Mouse (Mus musculus) monocyte, adult 2 months (primary cell): ENCODE measurements around the gene Cbx4.

Experiments used
- DNase-seq, 2 experiments: peaks; one replicate each; pipeline ENCODE4 v3.0.0; 2022; ENCODE audit warnings: low spot score in 2 of 2, low read depth in 1 of 2

Cbx4 gene

DNA sequence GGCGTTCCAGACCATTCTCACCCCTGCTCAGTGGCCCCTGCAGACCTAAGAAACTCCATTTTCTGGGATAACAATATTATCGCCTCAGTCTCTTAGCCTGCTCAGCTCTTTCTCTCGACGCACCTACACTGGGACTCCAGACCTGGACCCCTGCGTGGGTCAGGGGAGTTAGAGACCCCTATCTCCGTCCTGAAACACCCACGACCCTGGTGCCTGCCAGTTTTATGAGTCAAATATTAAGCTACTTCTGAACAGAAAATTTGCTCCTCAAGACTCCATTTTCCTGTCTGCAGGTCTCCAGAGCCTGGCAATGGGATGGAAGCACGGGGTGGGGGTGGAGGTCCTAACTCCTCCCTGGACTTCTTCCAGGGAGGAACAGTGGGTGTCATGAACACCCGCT, 28.7 kb downstream of the Cbx4 start:
- DNase-seq = no peak

DNA sequence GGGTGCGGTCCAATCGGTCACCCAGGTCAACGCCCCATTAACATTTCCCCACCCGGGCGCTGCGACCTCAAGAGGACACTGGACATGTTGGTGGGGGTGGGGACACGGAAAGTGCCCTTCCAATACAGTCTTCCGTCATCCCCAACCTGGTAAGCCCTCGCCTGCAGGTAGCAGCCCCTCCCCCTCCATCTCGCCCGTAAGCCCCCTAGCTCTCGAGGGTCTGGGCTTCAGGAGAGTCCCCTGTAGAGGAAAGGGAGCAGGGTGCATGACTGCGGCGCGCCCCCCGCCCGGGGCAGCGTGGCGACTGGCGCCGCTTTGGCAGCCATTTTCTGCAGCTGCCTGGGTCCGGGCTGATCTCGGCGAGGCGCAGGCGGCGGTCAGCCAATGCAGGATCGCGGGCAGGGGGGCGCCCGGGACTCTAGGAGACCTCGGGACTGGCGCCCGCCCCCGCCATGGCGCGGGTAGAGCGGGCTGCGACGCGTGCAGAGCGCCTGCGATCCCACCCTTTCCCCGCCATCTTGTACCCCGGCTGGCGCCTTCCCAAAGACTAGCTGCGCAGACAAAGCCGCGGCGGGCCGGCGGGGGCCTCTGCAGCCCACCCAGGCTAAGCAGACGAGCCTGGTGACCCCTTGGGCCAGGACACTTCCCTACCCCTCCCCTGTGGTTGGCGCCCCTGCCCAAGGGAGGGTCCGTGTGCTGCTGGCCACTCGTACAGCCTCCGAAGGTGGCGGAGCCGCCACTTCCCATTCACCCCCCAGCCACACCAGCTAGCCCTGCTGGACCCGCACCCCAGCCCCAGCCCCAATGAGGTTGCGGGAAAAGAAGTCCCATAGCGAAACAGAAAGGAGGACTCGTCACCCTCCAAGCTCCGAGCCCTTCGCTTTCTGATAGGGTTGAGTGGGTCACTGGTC, 29.5 kb downstream of the Cbx4 start:
- DNase-seq = no peak

DNA sequence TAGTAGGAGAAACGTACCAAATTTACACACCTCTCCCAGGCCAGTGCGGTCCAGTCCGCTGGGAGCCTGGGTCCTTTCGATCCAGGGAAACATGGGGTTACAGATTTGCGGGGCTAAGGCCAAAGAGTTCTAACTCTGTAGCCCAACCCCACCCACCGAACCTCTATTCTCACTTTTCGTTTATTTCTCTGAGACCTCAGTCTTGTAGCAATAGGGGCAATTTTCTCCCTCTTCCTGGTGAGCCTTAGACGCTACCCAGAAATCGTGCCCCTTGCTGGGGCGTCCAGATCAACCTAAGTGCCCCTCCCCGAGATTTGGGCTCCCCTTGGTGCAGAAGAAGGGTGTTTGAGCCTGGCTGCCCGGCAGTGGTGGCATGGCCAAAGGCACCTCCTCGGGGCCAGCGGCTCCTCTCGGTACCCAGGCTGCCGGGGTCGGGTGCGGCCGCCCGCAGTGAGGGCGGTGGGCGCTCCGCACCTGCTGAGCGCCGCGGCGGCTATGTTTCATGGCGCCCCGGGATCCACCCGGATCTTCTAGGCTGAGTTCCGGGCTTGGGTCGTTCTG, 30.4 kb downstream of the Cbx4 start:
- no peak for DNase-seq

DNA sequence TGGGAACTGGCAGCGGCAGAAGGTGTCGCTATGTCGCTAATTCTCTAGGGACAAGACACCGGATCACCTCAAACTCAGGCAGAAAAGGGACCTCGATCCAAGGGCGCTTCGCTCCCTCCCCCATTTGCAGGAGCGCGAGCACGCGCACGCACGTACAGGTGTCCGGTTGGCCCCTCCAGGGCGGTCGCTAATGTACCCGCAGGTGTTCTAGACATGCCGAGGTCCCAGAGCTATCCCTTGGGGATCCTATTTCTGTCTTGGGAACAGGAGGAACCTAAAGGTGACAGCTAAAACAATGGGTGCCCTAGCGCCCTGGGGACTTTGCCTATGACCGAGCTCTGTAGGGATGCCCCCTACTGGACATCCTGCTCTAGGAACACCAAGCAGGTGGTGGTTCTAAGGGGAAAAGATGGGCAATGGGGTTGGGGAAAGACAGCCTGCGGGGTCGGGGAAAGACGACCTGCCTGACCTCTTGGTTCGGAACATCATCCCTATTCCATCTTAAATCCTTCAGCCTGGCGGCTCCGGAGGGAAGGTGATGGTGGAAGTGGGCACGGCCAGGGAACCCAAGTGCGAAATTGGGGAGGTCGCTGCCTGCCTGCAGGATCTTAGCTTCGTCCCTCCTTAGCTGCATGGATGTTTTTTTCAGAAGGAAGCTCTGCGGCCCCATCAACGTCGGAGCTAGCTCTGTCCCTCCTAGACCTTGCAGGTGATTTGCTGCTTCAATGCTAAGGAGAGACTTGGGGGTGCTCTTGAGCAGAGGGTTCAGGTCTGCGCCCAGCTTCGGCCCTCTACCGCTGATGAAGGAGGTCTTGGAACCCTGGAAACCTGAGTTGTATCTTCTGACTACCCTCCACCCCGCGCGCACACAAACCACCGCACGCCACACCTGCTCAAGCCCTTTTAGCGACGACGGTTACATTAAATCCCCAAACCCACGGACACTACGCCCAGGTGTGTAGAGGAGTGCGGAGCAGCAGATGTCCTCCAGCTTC, 31.4 kb downstream of the Cbx4 start:
- DNase-seq = no peak

DNA sequence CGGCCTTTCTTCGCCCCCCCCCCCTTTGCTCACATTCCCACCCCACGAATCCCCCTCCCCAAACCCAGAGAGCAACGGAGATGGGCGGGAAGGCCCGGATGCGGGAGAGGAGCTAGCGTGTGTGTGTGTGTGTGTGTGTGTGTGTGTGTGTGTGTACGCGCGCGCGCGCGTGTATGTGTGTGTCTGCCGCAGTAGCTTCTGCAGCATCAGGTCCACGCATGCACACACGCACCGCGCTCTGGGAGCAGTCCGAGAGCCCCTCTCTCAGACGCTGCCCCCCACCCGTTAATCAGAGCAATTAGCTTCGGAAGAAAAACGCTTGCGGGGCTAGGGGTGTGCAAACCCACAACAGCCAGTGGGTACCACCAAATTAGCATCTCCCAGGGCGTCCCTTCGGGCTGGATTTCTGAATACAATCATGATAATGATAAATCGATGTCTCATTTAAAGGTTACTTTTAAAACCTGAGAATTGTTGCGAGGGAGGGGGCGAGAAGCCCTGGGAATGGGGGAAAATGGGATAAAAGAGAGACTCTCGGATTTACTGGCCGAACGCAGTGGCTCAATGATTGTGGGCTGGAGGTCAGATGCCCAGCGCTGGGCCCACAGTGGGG, 32.2 kb downstream of the Cbx4 start:
- no peak for DNase-seq

DNA sequence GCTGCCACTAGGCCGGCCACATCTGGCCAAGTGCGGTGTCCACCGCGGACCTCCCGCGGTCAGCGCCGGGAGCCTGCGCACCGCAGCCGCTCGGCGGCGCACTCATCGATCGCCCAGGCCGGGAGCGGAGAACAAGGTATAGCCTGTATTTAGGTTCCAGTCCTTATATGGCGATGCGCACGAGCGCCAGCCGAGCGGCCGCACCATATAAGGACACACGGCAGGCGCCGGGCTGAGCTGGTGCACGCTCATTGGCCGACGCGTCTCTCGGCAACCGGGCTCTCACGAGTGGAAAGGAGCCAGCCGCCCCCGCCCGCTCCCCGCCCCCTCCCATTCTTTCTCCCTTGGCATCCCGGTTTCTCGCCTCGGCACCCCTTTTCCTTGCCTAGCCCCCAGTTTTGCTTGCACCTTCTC, 32.8 kb downstream of the Cbx4 start:
- no peak for DNase-seq

DNA sequence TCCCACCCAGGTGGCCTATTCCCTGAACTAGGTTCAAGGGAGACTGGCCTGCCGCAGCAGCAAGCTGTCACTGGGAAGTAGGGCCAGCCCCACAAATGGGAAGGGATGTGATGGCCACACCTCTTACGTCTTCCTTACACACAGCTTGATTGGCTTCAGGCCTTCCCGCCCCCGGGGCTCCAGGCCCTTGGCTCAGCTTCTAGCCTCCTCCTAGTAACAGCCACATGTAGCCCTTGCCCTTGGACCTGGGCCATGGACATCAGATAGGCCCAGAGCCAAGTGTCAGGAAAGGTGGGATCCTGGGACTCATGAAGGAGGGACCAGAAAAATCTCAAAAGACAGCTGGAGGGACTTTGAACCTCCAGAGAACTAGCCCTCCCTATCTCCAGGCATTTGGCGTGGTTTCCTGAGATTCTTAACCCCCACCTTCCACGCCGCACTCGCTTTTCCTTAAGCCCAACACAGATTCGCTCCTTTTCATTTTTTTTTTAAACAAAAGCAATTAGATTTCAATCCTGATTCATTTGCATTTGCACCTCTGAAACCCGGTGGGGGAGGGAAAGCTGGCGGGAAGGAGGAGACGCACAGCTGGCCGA, 33.3 kb downstream of the Cbx4 start:
- DNase-seq = no peak

DNA sequence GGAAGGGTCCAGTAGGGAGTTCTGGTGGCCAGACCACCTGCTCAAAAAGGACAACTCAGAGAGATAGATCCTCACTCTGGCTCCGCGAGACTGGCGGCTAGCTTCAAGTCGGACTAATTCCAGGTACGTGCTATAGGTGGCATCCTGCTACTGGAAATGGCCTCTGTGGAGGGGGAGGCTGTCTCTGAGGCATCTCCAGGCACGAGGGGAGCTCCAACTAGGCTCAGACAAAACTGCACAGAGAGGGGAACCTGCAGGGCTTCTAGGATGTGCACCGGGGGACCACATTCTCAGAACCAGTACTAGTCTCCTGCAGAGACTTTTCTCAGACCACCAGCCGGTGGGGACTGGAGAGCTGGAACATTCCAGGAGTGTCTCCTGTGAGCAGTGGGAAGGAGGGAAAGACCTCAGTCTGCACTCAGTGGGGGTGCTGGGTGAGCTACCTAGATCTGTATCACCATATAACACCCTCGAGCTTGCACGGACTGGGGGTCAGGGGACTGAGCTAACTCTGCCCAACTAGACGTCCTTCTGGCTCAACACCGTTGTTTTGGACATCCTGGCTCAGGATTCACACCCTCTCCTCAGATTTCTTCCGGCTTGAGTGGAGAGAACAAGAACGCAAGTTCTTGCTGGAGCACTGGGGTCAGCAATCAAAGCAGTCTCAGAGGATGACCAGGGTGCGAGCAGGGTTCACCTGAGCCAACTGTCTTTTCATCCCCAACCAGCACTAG, 33.9 kb downstream of the Cbx4 start:
- no peak for DNase-seq

DNA sequence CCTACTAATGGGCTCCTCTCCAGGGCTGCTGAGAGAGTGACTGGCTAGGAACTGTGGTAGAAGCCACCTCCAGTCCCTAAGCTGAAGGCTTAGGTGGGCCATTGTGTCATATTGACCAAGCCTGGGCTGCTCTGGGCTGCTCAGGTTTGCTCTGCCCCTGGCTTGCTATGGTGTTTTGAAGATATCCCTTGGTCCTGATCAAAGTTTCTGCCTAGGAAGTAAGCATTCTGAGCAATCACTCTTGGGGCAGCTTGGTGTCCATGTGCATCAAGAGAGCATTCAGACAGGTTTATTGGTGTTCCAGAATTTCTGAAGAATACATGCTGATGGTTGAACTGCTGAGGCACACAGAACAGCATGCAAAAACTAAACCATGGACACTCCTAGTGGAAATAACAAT, 34.6 kb downstream of the Cbx4 start:
- DNase-seq = no peak

DNA sequence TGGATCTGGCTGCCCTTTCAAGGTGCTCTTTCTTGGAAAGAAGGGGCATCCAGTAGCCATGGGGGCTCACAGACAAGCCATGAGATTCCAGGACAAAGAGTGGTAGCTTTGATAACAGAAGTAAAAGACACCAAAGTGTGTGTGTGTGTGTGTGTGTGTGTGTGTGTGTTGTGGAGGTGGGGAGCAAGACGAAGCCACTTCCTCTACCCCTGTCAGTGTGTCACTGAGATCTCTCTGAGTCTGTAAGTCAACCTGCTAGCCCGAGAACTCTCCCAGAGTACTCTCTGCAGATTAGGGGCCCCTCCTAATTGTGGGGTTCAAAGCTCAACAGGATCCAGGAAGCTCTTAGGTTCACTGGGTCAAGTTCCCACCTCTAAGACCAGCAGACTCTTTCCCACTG, 35.7 kb downstream of the Cbx4 start:
- no peak for DNase-seq

DNA sequence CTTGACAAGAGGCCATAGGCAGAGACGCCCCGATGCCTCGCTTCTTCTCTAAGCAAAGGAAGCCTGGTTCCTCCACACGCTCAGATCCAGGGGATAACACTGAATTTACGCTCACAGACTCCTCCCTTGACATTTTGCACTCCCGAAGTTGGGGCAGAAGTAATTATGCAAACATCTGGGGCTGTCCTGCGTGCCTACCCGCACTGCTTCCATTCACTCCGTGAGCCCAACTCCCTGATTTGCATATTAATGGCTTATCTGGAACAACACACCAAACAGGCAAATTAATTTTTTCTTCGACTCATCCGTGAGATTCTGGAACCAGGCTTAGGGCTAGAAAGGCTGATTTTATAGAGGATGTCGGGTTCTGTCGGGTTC, 37.9 kb downstream of the Cbx4 start:
- DNase-seq = no peak

DNA sequence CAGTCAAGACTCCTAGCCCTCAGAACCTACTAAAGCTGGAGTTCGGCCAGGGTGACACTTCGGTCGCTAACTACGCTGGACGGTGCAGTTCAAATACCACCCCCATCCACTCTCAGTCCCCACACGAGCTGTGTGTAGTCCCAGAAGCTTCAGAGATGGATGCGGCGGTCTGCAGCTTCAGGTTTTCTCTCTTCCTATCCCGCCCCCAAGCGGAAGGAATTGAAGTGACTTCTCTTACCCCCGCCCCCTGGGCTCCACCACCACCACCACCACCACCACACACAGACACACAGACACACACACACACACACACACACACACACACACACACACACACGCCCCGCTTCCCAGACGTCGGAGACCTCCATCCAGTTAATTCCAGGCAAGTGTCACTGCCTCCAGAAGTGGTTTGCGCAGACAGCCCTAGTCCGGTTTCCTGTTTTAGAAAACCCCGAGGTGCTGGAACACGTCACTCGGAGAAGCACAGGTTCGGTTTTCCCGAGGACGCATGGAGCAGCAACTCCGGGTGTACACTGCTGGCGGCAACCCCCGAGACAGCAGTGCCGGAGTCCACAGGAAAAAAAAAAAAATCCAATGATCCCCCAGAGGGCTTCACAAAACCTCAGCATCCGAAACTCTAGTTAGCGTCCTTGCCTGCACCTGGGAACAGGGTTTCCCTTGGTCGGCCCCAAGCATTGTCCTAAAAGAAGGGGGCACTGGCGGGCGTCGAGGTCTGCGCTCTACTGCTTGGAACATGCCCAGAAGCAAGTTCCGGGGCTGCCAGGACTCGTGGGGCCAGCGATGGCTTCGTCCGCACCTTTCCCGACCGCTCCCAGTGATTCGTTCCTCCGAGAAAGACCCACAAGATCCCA, 38.5 kb downstream of the Cbx4 start:
- no peak for DNase-seq

DNA sequence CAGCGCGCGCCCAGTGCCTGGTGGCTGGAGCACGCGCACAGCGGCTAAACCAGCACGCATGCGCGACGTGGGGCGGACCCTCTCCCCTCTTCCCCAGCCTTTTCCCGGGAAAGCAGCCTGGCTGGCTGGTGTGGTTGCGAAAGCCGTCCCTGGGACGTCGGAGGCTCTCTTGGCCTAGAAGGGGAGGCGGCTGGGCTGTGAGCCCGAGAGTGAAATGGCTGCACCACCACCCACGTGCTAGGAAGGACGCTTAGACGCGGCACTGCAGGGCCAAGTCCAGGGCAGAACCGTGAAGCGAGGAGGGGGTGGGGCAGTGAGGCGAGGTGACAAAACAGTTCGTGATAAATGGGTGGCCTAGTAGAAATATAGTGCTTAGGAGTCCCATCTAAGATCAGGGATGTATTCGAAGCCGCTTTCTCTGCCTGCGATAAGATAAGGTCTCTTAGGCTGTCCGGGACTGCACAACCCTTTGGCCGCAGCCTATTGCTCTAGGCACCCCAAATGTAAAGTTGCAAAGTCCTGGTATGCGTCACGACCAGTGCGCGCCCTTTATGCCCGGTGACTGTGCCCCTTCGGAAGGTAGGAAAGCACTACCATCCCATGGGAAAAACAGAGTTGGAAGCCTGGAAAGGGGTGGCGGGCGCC, 39.3 kb downstream of the Cbx4 start:
- DNase-seq = no peak

DNA sequence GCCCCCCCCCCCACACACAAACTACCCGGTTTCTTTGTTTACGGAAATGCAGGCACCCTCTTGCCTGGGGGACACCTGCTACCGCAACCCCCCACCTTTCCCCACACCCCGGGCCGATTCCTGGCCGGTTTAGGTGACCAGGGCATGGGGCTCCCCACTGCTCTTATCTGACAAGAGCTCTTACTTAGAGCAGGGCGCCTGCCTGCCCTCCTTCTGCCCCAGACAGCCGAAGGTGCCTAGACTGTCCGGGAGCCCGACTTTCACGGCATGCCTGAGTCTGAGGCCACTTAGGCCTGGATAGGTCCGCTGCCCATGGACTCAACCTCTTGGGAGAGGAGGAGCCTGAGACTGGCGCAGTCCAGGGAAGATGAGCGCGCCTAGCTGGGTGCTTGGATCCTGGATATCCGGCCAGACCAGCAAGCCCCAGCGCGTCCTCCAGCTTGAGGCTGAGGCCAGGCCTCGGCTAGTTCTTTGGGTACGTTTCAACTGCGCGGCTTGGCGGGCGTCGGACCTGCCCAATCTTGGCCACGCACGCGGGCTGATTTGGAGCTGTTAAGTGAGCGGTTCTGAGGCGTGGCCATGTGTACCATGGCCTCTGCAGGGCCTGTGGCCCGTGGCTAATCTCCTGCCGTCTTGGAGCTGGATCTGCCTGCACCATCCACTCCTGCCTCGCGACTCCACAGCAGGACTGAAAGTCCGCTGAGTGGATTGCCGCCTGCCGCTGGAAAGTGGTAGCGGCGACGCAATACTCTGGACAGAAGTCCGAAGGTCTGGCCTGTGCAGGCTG, 41.3 kb downstream of the Cbx4 start:
- no peak for DNase-seq

DNA sequence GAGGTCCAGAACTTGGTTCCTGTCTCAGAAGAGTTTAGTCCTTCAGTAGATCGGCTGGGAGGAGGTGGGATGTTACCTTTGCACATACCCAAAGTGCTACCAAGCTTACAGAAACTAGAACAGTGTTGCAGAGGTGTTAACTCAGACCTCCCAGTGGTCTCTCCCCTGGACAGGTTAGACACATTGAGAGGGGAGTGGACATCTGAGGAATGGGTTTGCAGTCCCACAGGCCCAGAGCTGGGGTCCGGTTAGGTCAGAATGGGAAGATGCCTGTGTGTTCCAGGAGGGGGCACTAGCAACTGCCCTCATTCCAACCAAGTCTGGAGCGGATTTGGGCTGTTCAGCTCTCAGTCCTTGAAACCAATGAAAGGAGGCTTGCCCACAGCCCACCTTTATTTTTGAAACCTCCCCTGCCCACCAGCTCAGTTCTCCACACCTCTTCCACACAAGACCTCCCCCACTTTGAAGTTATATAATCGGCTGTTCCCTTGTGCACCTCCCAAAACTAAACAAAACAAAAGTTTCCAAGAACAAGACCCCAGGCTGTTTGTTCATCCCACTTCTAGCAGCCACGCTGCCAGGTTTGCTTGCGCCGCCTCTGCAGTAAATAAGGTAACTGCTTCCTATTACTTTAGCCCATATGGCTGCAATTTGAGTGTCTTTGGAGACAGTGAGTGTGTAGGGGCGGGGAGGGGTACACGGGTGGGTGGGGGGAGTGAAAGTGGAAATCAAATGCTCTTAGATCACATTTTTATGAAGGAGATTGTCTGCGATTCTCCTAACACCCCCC, 42.1 kb downstream of the Cbx4 start:
- no peak for DNase-seq

DNA sequence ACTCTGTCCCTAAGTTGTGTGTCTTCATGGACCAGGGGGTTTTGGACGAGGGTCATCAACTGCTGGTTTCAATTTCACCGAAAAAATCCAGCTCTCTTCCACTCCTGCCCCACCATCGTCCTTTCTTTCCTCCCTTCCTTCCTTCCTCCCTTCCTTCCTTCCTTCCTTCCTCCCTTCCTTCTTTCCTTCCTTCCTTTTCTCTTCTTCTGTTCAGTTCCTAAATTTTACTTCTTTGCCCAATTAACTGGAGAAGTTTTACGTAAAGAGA, 42.8 kb downstream of the Cbx4 start:
- DNase-seq = no peak

DNA sequence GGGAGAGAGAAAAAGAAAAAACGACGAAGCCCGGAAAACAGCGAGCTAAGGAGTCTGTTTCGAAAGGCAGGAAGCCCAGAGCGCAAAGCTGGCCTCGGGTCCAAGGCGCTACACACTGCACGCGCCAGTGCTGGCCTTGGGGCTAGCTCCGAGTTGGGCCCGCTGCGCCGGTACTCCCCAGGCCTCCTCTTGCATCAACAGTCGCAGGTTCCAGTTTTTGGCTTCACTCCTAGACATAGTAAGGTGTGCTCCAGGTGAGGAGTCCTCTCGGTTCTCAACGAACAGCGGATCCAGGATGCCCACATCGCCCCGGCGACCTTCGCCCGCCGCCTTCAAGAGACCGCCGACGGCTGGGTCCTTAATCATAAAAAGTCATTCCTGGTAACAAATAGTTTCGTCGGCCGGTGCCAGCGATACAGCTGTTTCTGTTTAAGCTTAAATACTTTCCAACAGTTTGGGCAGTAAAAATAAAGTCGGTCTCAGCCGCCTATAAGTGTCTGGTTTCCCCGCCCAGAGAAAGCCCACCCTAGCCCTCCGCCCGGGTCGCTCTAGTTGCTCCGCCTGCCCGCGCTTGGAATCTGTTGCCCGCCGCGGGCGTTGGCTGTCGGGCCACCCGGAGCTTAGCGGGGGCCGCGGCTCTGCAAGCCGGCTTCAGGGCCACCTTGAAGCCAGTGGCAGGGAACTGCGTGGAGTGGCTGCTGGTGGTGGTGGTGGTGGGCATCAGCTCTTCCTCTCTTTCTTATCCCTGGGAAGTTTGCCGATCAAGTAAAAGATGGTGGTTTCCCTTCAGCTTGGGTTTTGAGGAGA, 43.4 kb downstream of the Cbx4 start:
- no peak for DNase-seq
